Mouse (Mus musculus) frontal cortex, postnatal 36 days (tissue): Measurements from ENCODE around the gene Wapl.
A peak's percentile ranks its signal among the peaks of the same experiment; 100 is the strongest.

Experiments used
- DNase-seq, 2 experiments: peaks; one replicate each; pipeline ENCODE4 v3.0.0; 2022; ENCODE audit warnings: low spot score in 2 of 2

Wapl gene

GRCm38 (mm10) chr14:34697376-34697775 lies 23.6 kb downstream of the Wapl start:
- no peak for DNase-seq

- no peak for DNase-seq
Measured at GRCm38 (mm10) chr14:34710209-34710608, 36.5 kb downstream of the Wapl start.

GRCm38 (mm10) chr14:34712027-34712426 lies 38.3 kb downstream of the Wapl start:
- DNase-seq = peak in 1 of 2 experiments; percentile 13

- DNase-seq = no peak
Measured at GRCm38 (mm10) chr14:34712857-34713256, 39.1 kb downstream of the Wapl start.

- no peak for DNase-seq
Measured at GRCm38 (mm10) chr14:34718150-34718549, 44.4 kb downstream of the Wapl start.

- DNase-seq = no peak
Measured at GRCm38 (mm10) chr14:34727709-34728108, 54.0 kb downstream of the Wapl start.

- DNase-seq = no peak
Measured at GRCm38 (mm10) chr14:34735405-34735804, 61.7 kb downstream of the Wapl start.

- no peak for DNase-seq
Measured at GRCm38 (mm10) chr14:34745401-34745800, 71.7 kb downstream of the Wapl start.

GRCm38 (mm10) chr14:34755731-34756130 lies 82.0 kb downstream of the Wapl start:
- DNase-seq = no peak

- no peak for DNase-seq
Measured at GRCm38 (mm10) chr14:34759938-34760337, 86.2 kb downstream of the Wapl start.

GRCm38 (mm10) chr14:34761082-34761959 lies 87.6 kb downstream of the Wapl start:
- DNase-seq = peak in 1 of 2 experiments; percentile 58

GRCm38 (mm10) chr14:34762682-34763081 lies 89.0 kb downstream of the Wapl start:
- no peak for DNase-seq

- no peak for DNase-seq
Measured at GRCm38 (mm10) chr14:34763771-34764539, 90.2 kb downstream of the Wapl start.

- no peak for DNase-seq
Measured at GRCm38 (mm10) chr14:34764908-34765307, 91.2 kb downstream of the Wapl start.

GRCm38 (mm10) chr14:34765380-34765779 lies 91.7 kb downstream of the Wapl start:
- no peak for DNase-seq

GRCm38 (mm10) chr14:34766181-34766580 lies 92.5 kb downstream of the Wapl start:
- DNase-seq = no peak

GRCm38 (mm10) chr14:34768373-34768772 lies 94.6 kb downstream of the Wapl start:
- DNase-seq = peak; percentile 39 to 59

GRCm38 (mm10) chr14:34769021-34769566 lies 95.4 kb downstream of the Wapl start:
- peak; percentile 64 to 71 for DNase-seq

- DNase-seq = peak; percentile 34 to 49
Measured at GRCm38 (mm10) chr14:34769567-34770158, 95.9 kb downstream of the Wapl start.

- no peak for DNase-seq
Measured at GRCm38 (mm10) chr14:34770467-34770866, 96.7 kb downstream of the Wapl start.

- no peak for DNase-seq
Measured at GRCm38 (mm10) chr14:34771601-34772000, 97.9 kb downstream of the Wapl start.

- no peak for DNase-seq
Measured at GRCm38 (mm10) chr14:34772132-34772531, 98.4 kb downstream of the Wapl start.
